Mouse (Mus musculus) ES-E14 (cell line): ENCODE measurements around the gene Myh3. TPM values are rescaled to one million over a fixed set of nuclear protein-coding genes. Genes with fewer than 3 reads are reported as not detected.

Experiments used
- DNase-seq: peaks from one replicate; pipeline ENCODE4 v3.0.0-alpha.2; 2013; ENCODE audit warnings: low read depth, low spot score
- H3K27ac ChIP-seq: 2 replicates; pipeline ENCODE4 v1.5.1; 2012; ENCODE audit warnings: low read depth, mild to moderate bottlenecking, low read length, moderate library complexity, mixed read lengths; ENCODE audit not compliant: poor library complexity, insufficient read depth, severe bottlenecking
- H3K36me3 ChIP-seq: 2 replicates; pipeline ENCODE4 v1.6.1; 2012; ENCODE audit warnings: mild to moderate bottlenecking, low read length, moderate library complexity, mixed read lengths; ENCODE audit not compliant: control insufficient read depth, poor library complexity, insufficient read depth, severe bottlenecking
- H3K4me1 ChIP-seq, 2 experiments: fragments of 150-350 bp in 1 of 2; sonication (generic) in 1 of 2; 2 replicates each; pipeline ENCODE4 v1.6.1; 2012; ENCODE audit warnings: low read length in 2 of 2, mild to moderate bottlenecking in 1 of 2, mixed read lengths in 1 of 2; ENCODE audit not compliant: control insufficient read depth in 2 of 2, insufficient read depth in 2 of 2, poor library complexity in 1 of 2
- H3K4me3 ChIP-seq, 2 experiments: fragments of 150-350 bp in 1 of 2; sonication (generic) in 1 of 2; 2 replicates each; pipeline ENCODE4 v1.5.1; 2012; ENCODE audit warnings: low read length in 2 of 2, low read depth in 1 of 2, mild to moderate bottlenecking in 1 of 2, mixed read lengths in 1 of 2; ENCODE audit not compliant: insufficient read depth in 1 of 2, poor library complexity in 1 of 2, severe bottlenecking in 1 of 2
- H3K9ac ChIP-seq: 2 replicates; pipeline ENCODE4 v1.6.1; 2012; ENCODE audit warnings: low read depth, mild to moderate bottlenecking, low read length, mixed read lengths; ENCODE audit not compliant: poor library complexity, insufficient read depth, severe bottlenecking
- H3K9me3 ChIP-seq: fragments of 150-350 bp; sonication (generic); 2 replicates; pipeline ENCODE4 v1.6.1; 2012; ENCODE audit warnings: low read depth, mild to moderate bottlenecking, low read length; ENCODE audit not compliant: control insufficient read depth, insufficient read depth
- CHD2 ChIP-seq: IDR thresholded peaks from 2 replicates; pipeline ENCODE4 v1.6.1; 2014; ENCODE audit warnings: mild to moderate bottlenecking, low read depth, low read length, inconsistent platforms
- HCFC1 ChIP-seq: IDR thresholded peaks from 2 replicates; pipeline ENCODE4 v1.6.1; 2012; ENCODE audit warnings: low read length, inconsistent platforms, borderline replicate concordance; ENCODE audit not compliant: insufficient read depth
- MAFK ChIP-seq: IDR thresholded peaks from 2 replicates; pipeline ENCODE4 v1.6.1; 2014; ENCODE audit warnings: mild to moderate bottlenecking, low read depth, low read length, inconsistent platforms; ENCODE audit not compliant: insufficient read depth
- ZC3H11A ChIP-seq: IDR thresholded peaks from 2 replicates; pipeline ENCODE4 v1.6.1; 2012; ENCODE audit warnings: low read depth, mild to moderate bottlenecking, inconsistent platforms, low read length, borderline replicate concordance
- ZNF384 ChIP-seq: IDR thresholded peaks from 2 replicates; pipeline ENCODE4 v1.6.1; 2012; ENCODE audit warnings: low read depth, low read length, inconsistent platforms
- in situ Hi-C, 2 experiments: fragments of 600-800 bp; cut with MboI; formaldehyde crosslinking; loops; one replicate each; pipeline ENCODE4 v1.15.1; 2025; ENCODE audit warnings: low sequenced_read_pairs in 2 of 2, inconsistent platforms in 1 of 2; ENCODE audit not compliant: unreplicated experiment in 2 of 2
- total RNA-seq: library from RNA; depleted of rRNA; stranded (reverse); fragments of 300-350 nt; gene quantifications from 2 replicates; pipeline ENCODE4 v1.2.3, GENCODE M21; 2012

The Myh3 gene
- total RNA-seq, 1 experiment = 1.3 TPM

DNA sequence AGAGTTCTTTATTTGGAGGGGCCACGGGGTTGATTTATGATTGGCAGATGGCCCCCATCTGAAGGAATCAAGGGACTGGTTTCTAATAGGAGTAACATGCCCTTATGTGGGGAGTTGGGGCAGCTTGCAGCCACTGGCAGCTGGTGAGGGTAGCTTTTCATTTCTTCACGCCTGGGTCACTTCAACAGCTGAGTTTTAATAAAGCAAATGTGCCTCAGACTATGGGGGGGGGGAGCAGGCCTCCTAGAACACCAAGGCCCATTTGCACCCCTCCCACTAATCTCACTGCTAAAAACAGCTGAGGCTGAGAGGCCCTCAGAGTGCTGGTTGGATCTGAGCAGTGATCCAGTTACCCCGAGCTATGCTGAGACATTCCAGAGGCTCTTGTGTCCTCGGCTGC lies 27.6 kb downstream of the Myh3 start:
- H3K36me3 ChIP-seq = no peaks in the 10 kb centered on the region
- H3K27ac ChIP-seq = no peak overlapping the region
- TF ChIP-seq MAFK = no peak
- H3K9ac ChIP-seq = no peak overlapping the region
- no peaks in the 10 kb centered on the region for H3K9me3 ChIP-seq
- DNase-seq = no peak
- H3K4me3 ChIP-seq = no peak overlapping the region
- no peaks in the 10 kb centered on the region; a peak in 1 of 4 replicates for H3K4me1 ChIP-seq
- in situ Hi-C loops = no loop called here

DNA sequence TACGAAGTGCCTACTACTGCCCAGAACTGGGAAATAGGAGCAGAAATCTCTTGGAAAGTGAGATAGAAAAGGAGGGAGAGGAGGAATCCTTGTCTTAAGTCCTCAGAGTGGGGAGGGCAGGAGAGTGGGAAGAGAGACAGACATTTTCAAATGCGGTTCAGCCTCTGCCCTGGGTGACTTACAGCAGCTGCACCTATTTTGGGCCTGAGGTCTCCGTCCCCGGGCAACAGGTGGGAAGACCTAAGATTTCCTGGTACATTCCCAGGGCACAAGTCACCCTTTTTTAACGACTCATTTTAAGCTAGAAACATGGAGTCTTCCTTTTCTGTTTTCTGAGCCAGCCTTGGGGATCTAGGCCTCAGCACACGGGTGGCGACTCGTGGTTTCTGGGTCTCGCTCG lies 28.9 kb downstream of the Myh3 start:
- no peak overlapping the region for H3K9ac ChIP-seq
- no peak overlapping the region for H3K27ac ChIP-seq
- in situ Hi-C loops = no loop called here
- no peaks in the 10 kb centered on the region for H3K9me3 ChIP-seq
- TF ChIP-seq ZC3H11A = no peak
- TF ChIP-seq MAFK = no peak
- no peaks in the 10 kb centered on the region for H3K4me1 ChIP-seq
- no peaks in the 10 kb centered on the region for H3K36me3 ChIP-seq
- H3K4me3 ChIP-seq = no peak overlapping the region
- no peak for DNase-seq

DNA sequence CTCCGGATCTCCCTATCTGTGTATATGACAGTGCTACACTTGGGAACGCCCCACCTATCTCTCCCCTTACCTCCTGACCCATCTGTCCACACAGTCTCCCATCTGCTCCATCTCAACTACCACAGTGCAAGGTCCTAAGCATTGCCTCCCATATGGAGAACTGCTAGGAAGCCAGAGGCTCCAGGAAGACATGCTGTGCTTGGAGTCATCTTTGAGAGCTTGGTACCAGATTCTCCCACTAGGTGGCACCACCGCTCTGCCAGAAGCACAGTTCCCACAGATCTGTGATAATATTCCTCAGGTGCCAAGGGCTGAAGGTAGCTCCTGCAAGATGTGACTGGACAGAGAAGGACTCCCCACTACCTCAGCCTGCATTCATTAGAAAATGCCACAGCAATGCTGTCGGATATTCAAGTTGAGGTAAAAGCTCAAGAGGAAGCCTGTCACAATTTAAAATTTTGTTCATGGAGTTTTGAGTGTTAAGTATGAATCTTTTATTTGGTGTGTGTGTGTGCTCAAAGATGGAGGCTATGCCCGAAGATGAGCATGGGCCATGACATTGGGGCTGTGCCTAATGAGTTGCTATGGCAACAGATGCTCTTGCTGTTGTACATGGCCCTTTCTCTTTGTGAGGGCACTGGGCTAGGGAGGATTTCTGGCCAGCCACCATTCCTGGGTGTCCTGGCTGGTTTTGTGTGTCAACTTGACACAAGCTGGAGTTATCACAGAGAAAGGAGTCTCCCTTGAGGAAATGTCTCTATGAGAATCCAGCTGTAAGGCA lies 32.3 kb downstream of the Myh3 start:
- no peak for TF ChIP-seq MAFK
- no peak for TF ChIP-seq CHD2
- TF ChIP-seq HCFC1 = no peak
- TF ChIP-seq ZC3H11A = peak; percentile 84; the same call in 1 of the 2 replicates
- TF ChIP-seq ZNF384 = no peak

DNA sequence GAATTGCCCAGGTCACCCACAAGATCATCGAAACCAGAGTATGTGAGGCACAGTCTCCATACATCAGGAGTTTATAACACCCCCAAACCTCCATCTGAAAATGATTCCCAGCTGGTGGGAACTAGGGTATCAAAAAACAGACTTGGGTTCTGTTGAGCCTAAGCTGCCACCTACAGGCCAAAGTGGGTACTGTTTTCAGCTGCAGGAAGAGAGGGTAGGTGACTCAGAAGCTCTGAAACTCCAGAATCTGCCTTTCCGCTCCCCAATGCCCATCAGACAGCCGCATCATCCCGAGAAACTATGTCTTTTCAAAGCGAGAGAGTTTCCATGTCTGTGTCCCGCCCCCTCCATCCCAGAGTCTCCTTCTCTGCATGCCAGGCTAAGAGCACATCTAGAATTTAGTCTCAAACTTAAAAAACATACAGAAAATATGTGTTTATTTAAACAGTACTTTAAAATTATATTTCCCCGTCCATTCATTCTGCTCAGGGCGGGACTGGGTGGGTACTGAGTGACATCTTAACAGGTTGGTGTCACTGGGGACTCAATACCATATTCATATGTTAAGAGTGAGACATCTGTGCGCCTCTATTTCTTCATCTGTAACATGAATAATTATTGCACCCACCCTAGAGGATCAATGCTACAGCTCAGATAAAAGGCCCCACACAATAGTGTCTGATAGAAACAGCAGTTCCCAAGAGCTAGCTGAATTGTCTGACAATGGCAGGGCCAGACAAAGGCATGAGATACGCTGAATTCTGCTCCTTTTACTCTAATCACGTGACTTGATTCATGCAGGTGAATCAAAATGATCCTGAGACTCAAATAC lies 34.1 kb downstream of the Myh3 start:
- Histone ChIP-seq H3K9ac (no peak overlapping the region), H3K4me3 (no peak overlapping the region), H3K4me1 (0 out of 4 replicates have a peak, but pooled peaks cover 0 to 2% of the 10 kb centered on the region in 2 experiments), H3K36me3 (no peaks in the 10 kb centered on the region), H3K9me3 (no peaks in the 10 kb centered on the region), H3K27ac (no peak overlapping the region)
- TF ChIP-seq CHD2 (no peak), HCFC1 (no peak)
- DNase-seq = peak; percentile 82
- in situ Hi-C loops = loop anchor here (5.0 to 10.0 kb wide), 2 partner anchors 240 to 243 kb away; no protein-coding TSS in a partner anchor

More for the DNA sequence above, 32.3 kb downstream of the Myh3 start:
- no peaks in the 10 kb centered on the region for H3K36me3 ChIP-seq
- no peaks in the 10 kb centered on the region for H3K9me3 ChIP-seq
- no peak overlapping the region for H3K27ac ChIP-seq
- in situ Hi-C loops = loop anchor here (5.0 to 10.0 kb wide), 2 partner anchors 242 to 244 kb away; no protein-coding TSS in a partner anchor
- H3K9ac ChIP-seq = no peak overlapping the region
- no peak overlapping the region for H3K4me3 ChIP-seq
- H3K4me1 ChIP-seq = 0 out of 4 replicates have a peak, but pooled peaks cover 0 to 2% of the 10 kb centered on the region in 2 experiments
- DNase-seq = peak; percentile 68
